Mouse (Mus musculus): ENCODE results near the gene Zfp553. TPM values are rescaled to one million over a fixed set of nuclear protein-coding genes. Genes with fewer than 3 reads are reported as not detected.
"Not testable (repeated sequence)": the region's sequence is repeated elsewhere in the genome, so short reads cannot be mapped to it uniquely, and the experiment has no call there.

Gene Zfp553
- polyA plus RNA-seq, 1 experiment from 2014 or later: 53.7 TPM

- Histone ChIP-seq H3K4me3 (peak within 1 kb of the TSS; percentile 86), H3K36me3 (peaks cover 31% of the 10 kb centered on the region), H3K4me1 (peaks cover 29% of the 10 kb centered on the region), H3K27ac (peak within 1 kb of the TSS; percentile 96), H3K27me3 (no peaks in the 10 kb centered on the region), H3K9me3 (no peaks in the 10 kb centered on the region), H3K9ac (peak within 1 kb of the TSS; percentile 95), H3K4me2 (peak within 1 kb of the TSS; percentile 77)
- peak; percentile 92 for ATAC-seq (ENCODE audit: insufficient number of reproducible peaks, insufficient read depth, low FRiP score, low TSS enrichment, low read depth)
- WGBS: 1% methylated on average over 55 of the region's 56 CpGs
These were observed 11.2 kb downstream of the Zfp553 start, which contains the start of gene Zfp771 for GRCm38 (mm10) chr7:127243870-127244657. Gene Zfp771 (plus strand): TSS chr7:127244274.

GRCm38 (mm10) chr7:127244658-127245510 is 12.0 kb downstream of the Zfp553 start:
- peak; percentile 82 for ATAC-seq (ENCODE audit: insufficient number of reproducible peaks, insufficient read depth, low FRiP score, low TSS enrichment, low read depth)
- peak overlapping the region; percentile 96 for H3K27ac ChIP-seq
- 10% methylated on average over 32 of the region's 33 CpGs for WGBS
- no peaks in the 10 kb centered on the region for H3K9me3 ChIP-seq
- no peaks in the 10 kb centered on the region for H3K27me3 ChIP-seq
- peak overlapping the region; percentile 95 for H3K9ac ChIP-seq
- H3K36me3 ChIP-seq: peaks cover 36% of the 10 kb centered on the region
- peaks cover 29% of the 10 kb centered on the region for H3K4me1 ChIP-seq
- H3K4me3 ChIP-seq: peak overlapping the region; percentile 86
- peak overlapping the region; percentile 77 for H3K4me2 ChIP-seq

DNA sequence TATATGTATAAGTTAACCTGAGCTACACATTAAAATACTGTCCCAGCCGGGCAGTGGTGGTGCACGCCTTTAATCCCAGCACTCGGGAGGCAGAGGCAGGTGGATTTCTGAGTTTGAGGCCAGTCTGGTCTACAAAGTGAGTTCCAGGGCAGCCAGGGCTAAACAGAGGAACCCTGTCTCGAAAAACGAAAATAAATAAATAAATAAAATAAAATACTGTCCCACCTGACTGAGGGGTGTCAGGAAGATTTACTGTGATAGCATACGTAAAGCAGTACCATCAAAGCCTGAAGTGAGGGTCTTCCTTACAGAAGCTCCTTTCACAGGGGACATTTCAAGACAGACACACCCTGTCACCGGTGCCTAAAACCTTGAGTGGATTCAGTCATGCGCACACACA is 17.6 kb downstream of the Zfp553 start:
- not testable (repeated sequence) for H3K4me3 ChIP-seq; H3K27me3 ChIP-seq; H3K27ac ChIP-seq; ATAC-seq (ENCODE audit: insufficient number of reproducible peaks, insufficient read depth, low FRiP score, low TSS enrichment, low read depth); H3K9ac ChIP-seq; H3K9me3 ChIP-seq; H3K4me2 ChIP-seq
- WGBS: 90% methylated on average over 8 of the region's 8 CpGs
- peaks cover 58% of the 10 kb centered on the region for H3K36me3 ChIP-seq
- H3K4me1 ChIP-seq: peaks cover 31% of the 10 kb centered on the region

DNA sequence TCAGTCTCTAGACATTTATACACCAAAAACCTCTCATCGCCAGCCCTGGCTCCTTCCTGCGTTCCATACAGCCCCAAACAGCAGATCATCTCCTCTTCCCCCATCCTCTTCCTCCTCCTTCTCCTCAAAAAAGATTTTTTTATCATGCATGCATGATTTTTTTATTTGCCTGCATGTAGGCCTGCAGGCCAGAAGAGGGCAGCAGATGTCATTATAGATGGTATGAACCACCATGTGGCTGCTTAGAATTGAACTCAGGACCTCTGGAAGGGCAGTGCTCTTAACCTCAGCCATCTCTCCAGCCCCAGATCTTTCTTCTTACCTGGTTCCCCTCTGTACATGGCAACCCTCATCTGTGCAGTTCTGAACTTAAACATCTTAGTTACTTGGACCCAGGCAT is 19.6 kb downstream of the Zfp553 start:
- WGBS: 86% methylated on average over 2 of the region's 2 CpGs
- Histone ChIP-seq H3K4me1 (peaks cover 13% of the 10 kb centered on the region), H3K36me3 (peaks cover 57% of the 10 kb centered on the region), H3K9me3 (no peaks in the 10 kb centered on the region), H3K4me3 (no peak overlapping the region), H3K27ac (no peak overlapping the region), H3K27me3 (no peaks in the 10 kb centered on the region), H3K9ac (no peak overlapping the region), H3K4me2 (no peak overlapping the region)
- no peak for ATAC-seq (ENCODE audit: insufficient number of reproducible peaks, insufficient read depth, low FRiP score, low TSS enrichment, low read depth)

DNA sequence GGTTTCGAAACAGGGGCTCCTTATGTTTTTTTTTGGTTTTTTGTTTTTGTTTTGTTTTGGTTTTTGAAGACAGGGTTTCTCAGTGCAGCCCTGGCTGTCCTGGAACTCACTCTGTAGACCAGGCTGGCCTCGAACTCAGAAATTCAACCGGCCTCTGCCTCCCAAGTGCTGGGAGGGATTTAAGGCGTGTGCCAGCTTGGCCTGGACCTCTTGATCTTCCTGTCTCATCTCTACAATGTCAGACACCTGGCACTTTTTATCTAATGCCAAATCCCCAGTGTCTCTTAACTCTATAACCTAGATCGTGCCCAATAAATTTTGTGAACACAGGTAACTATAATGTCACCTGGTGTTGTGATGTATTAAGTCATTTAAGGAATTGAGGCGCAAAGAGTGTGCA is 20.5 kb downstream of the Zfp553 start:
- H3K9me3 ChIP-seq: no peaks in the 10 kb centered on the region
- ATAC-seq (ENCODE audit: insufficient number of reproducible peaks, insufficient read depth, low FRiP score, low TSS enrichment, low read depth): no peak
- 78% methylated on average over 6 of the region's 6 CpGs for WGBS

DNA sequence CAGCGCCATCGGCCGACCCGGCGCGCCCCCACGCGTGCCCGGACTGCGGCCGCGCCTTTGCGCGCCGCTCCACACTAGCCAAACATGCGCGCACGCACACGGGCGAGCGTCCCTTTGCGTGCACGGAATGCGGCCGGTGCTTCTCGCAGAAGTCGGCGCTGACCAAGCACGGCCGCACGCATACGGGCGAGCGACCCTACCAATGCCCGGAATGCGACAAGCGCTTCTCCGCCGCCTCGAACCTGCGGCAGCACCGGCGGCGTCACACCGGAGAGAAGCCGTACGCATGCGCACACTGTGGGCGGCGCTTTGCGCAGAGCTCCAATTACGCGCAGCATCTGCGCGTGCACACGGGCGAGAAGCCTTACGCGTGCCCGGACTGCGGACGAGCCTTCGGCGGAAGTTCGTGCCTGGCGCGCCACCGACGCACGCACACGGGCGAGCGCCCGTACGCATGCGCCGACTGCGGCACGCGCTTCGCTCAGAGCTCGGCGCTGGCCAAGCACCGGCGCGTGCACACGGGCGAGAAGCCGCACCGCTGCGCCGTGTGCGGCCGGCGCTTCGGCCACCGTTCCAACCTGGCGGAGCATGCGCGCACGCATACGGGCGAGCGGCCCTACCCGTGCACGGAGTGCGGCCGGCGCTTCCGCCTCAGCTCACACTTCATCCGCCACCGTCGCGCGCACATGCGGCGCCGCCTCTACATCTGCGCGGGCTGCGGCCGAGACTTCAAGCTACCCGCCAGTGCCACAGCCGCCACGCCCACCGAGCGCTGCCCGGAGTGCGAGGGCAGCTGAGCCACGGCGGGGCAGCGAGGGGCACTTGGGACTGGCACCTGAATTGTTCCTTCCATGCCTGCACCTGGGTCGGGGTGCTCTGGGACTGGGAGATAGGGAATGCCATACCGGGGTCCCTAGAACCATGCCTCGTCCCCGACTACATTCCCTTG is 21.2 kb downstream of the Zfp553 start:
- Histone ChIP-seq H3K4me1 (peaks cover 19% of the 10 kb centered on the region), H3K4me2 (peak overlapping the region; percentile 86), H3K9ac (peak overlapping the region; percentile 82), H3K36me3 (peaks cover 53% of the 10 kb centered on the region), H3K4me3 (peak overlapping the region; percentile 61), H3K27ac (peak overlapping the region; percentile 91), H3K27me3 (no peaks in the 10 kb centered on the region), H3K9me3 (no peaks in the 10 kb centered on the region)
- WGBS: under 1% methylated on average over 136 of the region's 136 CpGs
- peak; percentile 88 for ATAC-seq (ENCODE audit: insufficient number of reproducible peaks, insufficient read depth, low FRiP score, low TSS enrichment, low read depth)

More for the DNA sequence above, 20.5 kb downstream of the Zfp553 start:
- Histone ChIP-seq H3K36me3 (peaks cover 56% of the 10 kb centered on the region), H3K4me3 (peak overlapping the region; percentile 61), H3K27ac (peak overlapping the region; percentile 91; the same call in 1 of the 2 replicates), H3K9ac (peak overlapping the region; percentile 82), H3K4me1 (peaks cover 13% of the 10 kb centered on the region), H3K27me3 (no peaks in the 10 kb centered on the region), H3K4me2 (peak overlapping the region; percentile 86)

GRCm38 (mm10) chr7:127255008-127255407 is 22.1 kb downstream of the Zfp553 start:
- peaks cover 43% of the 10 kb centered on the region for H3K36me3 ChIP-seq
- H3K9me3 ChIP-seq: no peaks in the 10 kb centered on the region
- H3K4me3 ChIP-seq: peak overlapping the region; percentile 61
- peak overlapping the region; percentile 82 for H3K9ac ChIP-seq
- ATAC-seq (ENCODE audit: insufficient number of reproducible peaks, insufficient read depth, low FRiP score, low TSS enrichment, low read depth): no peak
- peaks cover 28% of the 10 kb centered on the region for H3K4me1 ChIP-seq
- peak overlapping the region; percentile 91 for H3K27ac ChIP-seq
- peak overlapping the region; percentile 86 for H3K4me2 ChIP-seq
- no peaks in the 10 kb centered on the region for H3K27me3 ChIP-seq
- 30% methylated on average over 4 of the region's 4 CpGs for whole genome bisulfite sequencing

DNA sequence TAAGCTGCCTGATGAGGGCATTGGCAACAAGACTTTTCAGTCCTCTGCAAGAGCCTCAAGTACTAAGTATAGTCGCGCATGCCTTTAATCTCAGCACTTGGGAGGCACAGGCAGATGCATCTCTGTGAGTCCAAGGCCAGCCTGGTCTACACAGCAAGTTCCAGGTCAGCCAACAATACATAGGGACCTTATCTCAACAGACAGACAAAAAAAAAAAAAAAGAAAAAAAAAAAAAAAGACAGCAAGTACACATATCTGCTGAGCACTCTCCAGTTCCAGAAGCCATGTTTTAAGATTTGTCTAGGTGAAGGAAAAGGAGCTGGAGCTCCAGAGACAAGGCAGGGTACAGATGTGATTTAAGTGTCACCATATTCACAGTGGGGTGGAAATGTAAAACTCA is 23.1 kb downstream of the Zfp553 start:
- Histone ChIP-seq H3K36me3 (peaks cover 36% of the 10 kb centered on the region), H3K9ac (no peak overlapping the region), H3K27ac (no peak overlapping the region), H3K4me3 (no peak overlapping the region), H3K27me3 (no peaks in the 10 kb centered on the region), H3K4me1 (peaks cover 31% of the 10 kb centered on the region), H3K4me2 (no peak overlapping the region), H3K9me3 (no peaks in the 10 kb centered on the region)
- WGBS: 96% methylated on average over 2 of the region's 2 CpGs
- no peak for ATAC-seq (ENCODE audit: insufficient number of reproducible peaks, insufficient read depth, low FRiP score, low TSS enrichment, low read depth)

DNA sequence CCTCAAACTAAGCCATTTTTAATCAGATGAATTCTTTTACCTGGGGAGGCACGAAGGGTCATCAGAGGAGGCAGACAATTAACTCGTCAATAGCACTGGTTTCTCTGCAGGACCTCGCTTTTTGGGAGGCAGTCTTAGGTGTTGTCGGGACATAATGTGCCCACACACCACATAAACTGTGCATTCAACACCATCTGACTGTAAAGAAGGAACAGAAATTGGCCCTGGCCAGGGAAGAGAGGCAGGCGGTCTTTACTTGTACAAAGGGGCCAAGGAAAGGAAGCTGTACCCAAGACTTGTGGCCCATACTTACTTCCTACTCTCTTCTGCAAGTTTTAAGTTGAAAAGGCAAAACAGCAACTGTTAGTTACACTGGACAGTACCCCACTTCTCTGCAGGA is 23.7 kb downstream of the Zfp553 start:
- no peaks in the 10 kb centered on the region for H3K9me3 ChIP-seq
- H3K9ac ChIP-seq: no peak overlapping the region
- no peak overlapping the region for H3K4me2 ChIP-seq
- H3K27me3 ChIP-seq: no peaks in the 10 kb centered on the region
- no peak for ATAC-seq (ENCODE audit: insufficient number of reproducible peaks, insufficient read depth, low FRiP score, low TSS enrichment, low read depth)
- 92% methylated on average over 5 of the region's 5 CpGs for WGBS
- no peak overlapping the region; the same call in 1 of the 2 replicates for H3K27ac ChIP-seq
- peaks cover 35% of the 10 kb centered on the region for H3K4me1 ChIP-seq
- no peak overlapping the region for H3K4me3 ChIP-seq
- H3K36me3 ChIP-seq: peaks cover 31% of the 10 kb centered on the region

GRCm38 (mm10) chr7:127259186-127259905 is 26.5 kb downstream of the Zfp553 start:
- Histone ChIP-seq H3K9me3 (no peaks in the 10 kb centered on the region), H3K36me3 (peaks cover 23% of the 10 kb centered on the region), H3K4me3 (peak overlapping the region; percentile 71), H3K4me1 (peaks cover 30% of the 10 kb centered on the region), H3K9ac (peak overlapping the region; percentile 79; the same call in 1 of the 2 replicates), H3K27ac (no peak overlapping the region), H3K27me3 (no peaks in the 10 kb centered on the region), H3K4me2 (peak overlapping the region; percentile 83)
- no peak for ATAC-seq (ENCODE audit: insufficient number of reproducible peaks, insufficient read depth, low FRiP score, low TSS enrichment, low read depth)
- WGBS: 72% methylated on average over 8 of the region's 8 CpGs

All from embryonic facial prominence, embryonic 13.5 days (tissue).